Mouse (Mus musculus): Measurements from ENCODE around the gene Rsc1a1.

The Rsc1a1 gene

DNA sequence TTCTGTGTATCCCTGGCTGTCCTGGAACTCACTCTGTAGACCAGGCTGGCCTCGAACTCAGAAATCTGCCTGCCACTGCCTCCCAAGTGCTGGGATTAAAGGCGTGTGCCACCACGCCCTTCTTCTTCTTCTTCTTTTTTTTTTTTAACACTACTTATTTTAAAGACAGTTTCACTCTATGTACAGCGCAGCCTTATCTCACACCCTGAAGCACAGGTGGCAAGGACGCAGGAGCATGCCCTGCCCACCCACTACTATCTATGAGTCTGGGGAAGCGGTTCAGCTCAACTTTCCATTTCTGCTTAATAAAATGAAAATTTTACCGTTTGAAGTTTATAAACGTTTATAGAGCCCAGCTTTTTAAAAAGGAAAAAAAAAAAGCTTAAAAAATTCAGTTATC, 3.1 kb upstream of the Rsc1a1 start:
- no peak for DNase-seq

DNA sequence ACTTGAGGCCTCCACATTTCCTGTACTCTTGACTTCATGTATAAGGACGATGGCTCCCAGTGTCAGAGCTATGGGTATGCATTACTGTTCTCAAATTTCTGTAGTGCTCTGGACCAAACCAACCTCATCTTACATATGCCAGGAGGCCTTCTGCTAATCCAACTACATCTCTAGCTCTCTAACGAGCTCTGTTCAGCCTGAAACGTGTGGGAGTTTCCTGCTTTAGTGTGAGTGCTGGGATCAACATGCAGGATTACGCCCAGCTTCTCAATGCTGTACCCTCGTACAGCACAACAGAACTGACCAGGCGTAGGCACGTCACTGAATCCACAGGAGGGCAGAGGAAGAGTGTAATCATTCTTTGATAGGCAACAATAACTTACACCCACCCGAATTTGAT, 1.1 kb upstream of the Rsc1a1 start:
- no peak for DNase-seq

- DNase-seq: no peak
These were observed 694 bp upstream of the Rsc1a1 start for GRCm38 (mm10) chr4:141686093-141686492.

DNA sequence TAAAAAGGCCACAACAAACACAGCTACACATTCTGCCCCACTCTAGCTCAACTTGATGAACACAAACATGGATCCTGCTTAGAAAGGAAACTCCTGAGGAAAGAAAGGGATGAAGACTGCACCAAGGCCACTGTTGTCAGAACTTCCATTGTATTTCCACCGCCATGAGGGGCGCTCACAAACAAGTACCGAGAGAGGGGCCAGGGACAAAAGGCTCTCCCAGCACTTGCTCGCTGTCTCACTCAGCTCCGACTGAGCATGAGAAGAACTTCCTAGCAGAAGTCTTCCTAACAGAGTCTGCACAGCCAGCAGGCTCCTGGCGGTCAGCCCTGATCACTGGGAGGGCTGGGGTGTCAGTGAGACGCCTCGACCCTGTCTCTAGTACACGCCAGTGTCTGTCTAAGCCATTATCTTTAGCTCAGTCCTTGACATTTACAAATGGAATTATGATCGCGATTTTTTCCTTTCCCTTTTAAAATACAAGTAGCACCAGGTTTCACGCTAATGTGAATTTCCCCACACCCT, 2.6 kb downstream of the Rsc1a1 start:
- no peak for DNase-seq

- no peak for DNase-seq
These were observed 3.6 kb downstream of the Rsc1a1 start for GRCm38 (mm10) chr4:141681767-141682166.

DNA sequence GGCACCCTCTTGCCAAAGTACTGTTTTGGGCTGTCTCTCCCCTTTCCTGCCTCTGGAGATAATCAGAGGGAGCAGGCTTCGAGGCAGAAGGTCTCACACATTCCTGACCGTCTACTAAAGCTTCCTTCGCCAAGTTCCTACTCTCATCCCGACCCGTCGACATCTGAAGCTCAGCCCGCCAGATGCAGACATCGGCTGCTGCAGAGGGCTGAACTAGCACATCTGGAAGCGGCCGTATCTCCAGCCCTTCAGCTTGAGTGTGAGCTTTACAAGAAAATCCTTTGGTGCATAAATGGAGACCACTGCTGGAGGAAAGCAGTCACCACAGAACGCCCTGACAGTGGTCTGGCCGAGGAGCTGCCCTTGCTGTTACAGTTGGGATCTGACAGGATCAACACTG, 4.5 kb downstream of the Rsc1a1 start:
- DNase-seq: no peak

GRCm38 (mm10) chr4:141679016-141679415, 6.4 kb downstream of the Rsc1a1 start:
- DNase-seq: no peak

- DNase-seq: no peak
These were observed 8.9 kb downstream of the Rsc1a1 start for GRCm38 (mm10) chr4:141676462-141676979.

GRCm38 (mm10) chr4:141672325-141672724, 13.1 kb downstream of the Rsc1a1 start:
- DNase-seq: peak; percentile 44 to 52

DNA sequence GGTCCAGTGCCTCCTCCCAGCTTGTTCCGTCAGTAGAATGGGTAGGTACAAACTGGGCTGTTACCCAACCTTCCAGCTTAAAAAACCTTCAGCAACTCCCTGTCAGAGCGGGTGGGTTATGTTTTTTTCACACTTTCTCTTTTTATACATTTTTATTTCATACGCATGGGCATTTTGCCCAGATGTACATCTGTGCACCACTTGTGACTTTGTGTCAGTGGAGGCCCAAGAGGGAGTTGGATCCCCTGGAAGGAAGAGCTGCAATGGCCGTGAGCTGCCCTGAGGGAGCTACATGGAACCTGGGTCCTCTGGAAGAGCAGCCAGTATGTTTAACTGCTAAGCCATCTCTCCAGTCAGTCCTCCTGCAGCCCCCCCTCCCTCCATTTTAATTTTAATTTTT, 14.0 kb downstream of the Rsc1a1 start:
- DNase-seq: no peak

DNA sequence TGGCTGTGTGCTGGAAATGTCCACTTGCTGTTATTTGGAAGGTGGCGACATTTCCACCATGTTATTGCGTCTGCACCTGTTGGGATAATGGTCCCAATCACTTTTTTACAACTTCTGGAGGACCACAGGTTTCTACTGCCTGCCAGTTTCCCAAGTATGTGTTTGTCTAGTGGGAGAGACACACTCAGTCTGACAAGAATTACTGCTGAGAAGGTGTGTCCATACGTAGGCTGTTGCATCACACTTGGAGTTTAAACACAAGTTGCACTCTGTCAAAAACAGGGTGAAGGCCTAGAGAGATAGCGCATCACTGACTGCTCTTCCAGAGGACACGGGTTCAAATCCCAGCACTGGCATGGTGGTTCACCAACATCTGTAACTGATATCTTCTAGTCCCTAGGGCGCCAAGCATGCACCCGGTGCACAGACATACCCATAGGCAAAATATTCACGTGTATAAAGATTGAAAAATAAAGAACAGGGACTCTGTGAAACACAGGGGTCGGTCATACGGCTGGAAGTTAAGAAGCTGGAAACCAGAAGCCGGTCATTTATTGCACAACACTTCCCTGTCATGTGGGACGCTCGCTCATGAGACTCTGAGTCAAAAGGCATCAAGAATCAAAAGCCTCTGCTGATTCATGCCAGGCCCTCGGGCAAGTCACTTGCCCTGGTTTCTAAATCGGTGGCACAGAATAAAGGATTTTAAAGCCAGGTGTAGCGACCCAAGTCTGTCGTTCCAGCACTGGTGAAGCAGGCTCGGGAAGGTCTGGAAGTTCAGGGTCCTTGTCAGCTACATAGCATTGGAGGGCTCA, 15.3 kb downstream of the Rsc1a1 start:
- DNase-seq: no peak

GRCm38 (mm10) chr4:141664799-141665198, 20.6 kb downstream of the Rsc1a1 start, which contains the start of gene Plekhm2:
TSS of gene Plekhm2 (minus strand) at chr4:141664899.
- DNase-seq: no peak

DNA sequence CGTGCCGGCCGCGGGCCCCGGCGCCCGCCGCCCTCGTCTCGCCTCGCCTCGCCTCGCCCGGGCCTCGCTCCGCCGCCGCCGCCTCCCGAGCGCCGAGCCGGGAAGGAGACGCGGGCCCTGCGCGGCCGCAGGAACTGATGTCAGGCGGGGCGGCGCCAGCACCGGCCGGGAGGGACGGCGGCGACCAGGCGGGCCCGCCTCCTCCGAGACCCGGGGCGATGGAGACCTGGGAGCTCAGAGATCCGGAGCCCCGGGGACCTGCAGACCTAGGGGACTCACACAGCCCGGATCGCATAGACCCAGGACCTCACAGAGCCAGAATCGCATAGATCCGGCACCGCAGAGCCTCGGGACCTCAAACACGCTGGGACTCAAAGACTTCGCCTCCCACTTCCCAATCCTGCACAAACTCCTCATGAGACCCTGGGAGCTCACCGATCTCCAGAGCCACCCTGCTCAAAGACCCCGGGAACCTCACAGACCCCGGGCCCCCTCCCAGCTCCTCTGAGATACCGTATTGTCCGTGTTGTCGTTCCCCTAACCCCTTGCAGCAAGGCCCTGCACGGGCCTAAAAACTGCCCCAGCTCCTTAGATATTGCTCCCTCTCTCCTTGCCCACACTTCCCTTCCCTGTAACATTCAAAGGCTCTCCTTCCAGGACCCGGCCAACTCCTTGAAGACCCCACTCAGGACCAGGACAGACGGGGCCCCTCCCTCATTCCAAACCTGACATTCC, 21.2 kb downstream of the Rsc1a1 start:
- peak; percentile 76 to 91 for DNase-seq

- DNase-seq: peak; percentile 30 to 65
These were observed 22.1 kb downstream of the Rsc1a1 start for GRCm38 (mm10) chr4:141663122-141663931.

GRCm38 (mm10) chr4:141660884-141661283, 24.5 kb downstream of the Rsc1a1 start:
- DNase-seq: no peak

- DNase-seq: no peak
These were observed 25.7 kb downstream of the Rsc1a1 start for GRCm38 (mm10) chr4:141659739-141660138.

- DNase-seq: no peak
These were observed 26.4 kb downstream of the Rsc1a1 start for GRCm38 (mm10) chr4:141658846-141659484.

DNA sequence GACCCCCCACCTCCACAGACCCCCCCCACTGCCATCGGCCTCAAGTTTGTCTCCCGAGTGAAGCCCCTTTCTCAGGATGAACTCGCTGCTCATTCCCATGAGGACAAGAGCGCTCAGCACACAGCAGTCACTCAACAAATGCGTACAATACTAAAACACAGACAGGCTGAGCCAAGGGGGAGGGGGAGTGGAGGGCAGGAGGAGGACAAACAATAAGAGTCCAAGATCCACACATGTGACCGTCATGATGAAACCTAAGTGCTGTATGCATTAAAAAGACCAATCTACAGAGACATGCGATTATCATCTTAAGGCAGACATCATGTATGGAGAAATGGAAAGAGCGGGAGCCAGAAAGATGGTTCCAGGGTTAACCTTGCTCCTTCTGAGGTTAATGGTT, 28.5 kb downstream of the Rsc1a1 start:
- DNase-seq: no peak

- no peak for DNase-seq
These were observed 29.3 kb downstream of the Rsc1a1 start for GRCm38 (mm10) chr4:141655908-141656608.

DNA sequence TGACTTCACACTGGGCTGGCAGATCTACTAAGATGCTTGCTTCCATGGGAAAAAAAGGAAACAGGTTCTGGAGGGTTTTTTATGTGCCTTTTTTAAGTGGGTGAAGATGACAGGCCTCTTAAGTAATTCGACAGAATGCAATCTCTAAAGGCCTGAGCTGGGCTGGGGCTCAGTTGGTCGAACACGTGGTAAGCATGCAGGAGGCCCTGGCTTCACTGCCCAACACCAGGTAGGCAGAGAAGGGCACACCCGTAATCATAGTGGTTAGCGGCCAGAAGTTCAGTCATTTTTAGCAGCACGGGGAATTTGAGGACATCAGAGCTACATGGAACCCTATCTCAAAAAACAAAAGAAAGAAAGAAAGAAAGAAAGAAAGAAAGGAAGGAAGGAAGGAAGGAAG, 30.9 kb downstream of the Rsc1a1 start:
- DNase-seq: no peak

GRCm38 (mm10) chr4:141653813-141654212, 31.6 kb downstream of the Rsc1a1 start:
- no peak for DNase-seq

- DNase-seq: no peak
These were observed 32.4 kb downstream of the Rsc1a1 start for GRCm38 (mm10) chr4:141653044-141653443.

All from kidney, postnatal 25 days (tissue).